Mouse (Mus musculus): Measurements from ENCODE around the gene Kcnd3. TPM values are rescaled to one million over a fixed set of nuclear protein-coding genes. Genes with fewer than 3 reads are reported as not detected.
"Not testable (repeated sequence)": the region's sequence is repeated elsewhere in the genome, so short reads cannot be mapped to it uniquely, and the experiment has no call there.

Gene Kcnd3
- polyA plus RNA-seq, 2 experiments, result 0.01 to 0.08 TPM

- Histone ChIP-seq H3K27ac (no peak overlapping the region), H3K4me1 (replicated peaks; ENCODE audit: control insufficient read depth in 2 of 2, insufficient read depth in 2 of 2, low read length in 1 of 2) (peaks cover 31 to 37% of the 10 kb centered on the region in 2 experiments)
Measured at GRCm38 (mm10) chr3:105696387-105697147, 244.4 kb downstream of the Kcnd3 start.

DNA sequence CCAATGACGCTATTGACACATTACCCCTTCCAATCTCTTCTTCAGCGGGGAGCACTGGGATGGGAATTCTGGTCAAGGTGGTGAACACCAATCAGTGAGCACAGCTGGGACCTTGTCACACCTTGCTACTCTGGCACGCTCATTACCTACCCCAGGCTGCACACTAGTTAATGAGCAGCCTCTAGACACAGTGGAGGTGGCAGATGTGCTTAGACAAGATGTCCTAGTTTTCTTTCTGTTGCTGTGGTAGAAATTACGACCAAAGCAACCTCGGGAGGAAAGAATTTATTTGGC is 245.0 kb downstream of the Kcnd3 start:
- H3K9ac ChIP-seq (replicated peaks), result no peak overlapping the region
- H3K27ac ChIP-seq, result no peak overlapping the region
- no peaks in the 10 kb centered on the region for H3K36me3 ChIP-seq (replicated peaks; ENCODE audit: control insufficient read depth, insufficient read depth, low read depth)
- H3K9me3 ChIP-seq (ENCODE audit: control insufficient read depth, low read length), result no peaks in the 10 kb centered on the region
- DNase-seq (ENCODE audit: low read depth in 3 of 3, low spot score in 3 of 3) (no peak), ATAC-seq (ENCODE audit: insufficient read depth) (no peak)
- peaks cover 36 to 42% of the 10 kb centered on the region in 2 experiments for H3K4me1 ChIP-seq (replicated peaks; ENCODE audit: control insufficient read depth in 2 of 2, insufficient read depth in 2 of 2, low read length in 1 of 2)
- no peak overlapping the region for H3K4me3 ChIP-seq (ENCODE audit: insufficient read depth in 1 of 2, low read depth in 2 of 2, low read length in 2 of 2)
- peaks cover 35% of the 10 kb centered on the region for H3K27me3 ChIP-seq (ENCODE audit: control insufficient read depth, insufficient read depth, low read length)
- WGBS (ENCODE audit: insufficient replicate concordance), result 69% methylated on average over 5 of the region's 5 CpGs
- no peak overlapping the region for H3K4me2 ChIP-seq (ENCODE audit: low read depth)
- TF ChIP-seq EP300 (IDR thresholded peaks at IDR 0.05; ENCODE audit: low read depth) (no peak), CTCF (IDR thresholded peaks at IDR 0.05; ENCODE audit: low read depth) (no peak)

More at GRCm38 (mm10) chr3:105696387-105697147, 244.4 kb downstream of the Kcnd3 start:
- Histone ChIP-seq H3K36me3 (replicated peaks; ENCODE audit: control insufficient read depth, insufficient read depth, low read depth) (no peaks in the 10 kb centered on the region), H3K4me3 (ENCODE audit: insufficient read depth in 1 of 2, low read depth in 2 of 2, low read length in 2 of 2) (no peak overlapping the region), H3K9ac (replicated peaks) (no peak overlapping the region), H3K4me2 (ENCODE audit: low read depth) (no peak overlapping the region), H3K27me3 (ENCODE audit: control insufficient read depth, insufficient read depth, low read length) (peaks cover 35% of the 10 kb centered on the region), H3K9me3 (ENCODE audit: control insufficient read depth, low read length) (no peaks in the 10 kb centered on the region)
- no peak for ATAC-seq (ENCODE audit: insufficient read depth)
- no peak for DNase-seq (ENCODE audit: low read depth in 3 of 3, low spot score in 3 of 3)
- TF ChIP-seq EP300 (IDR thresholded peaks at IDR 0.05; ENCODE audit: low read depth) (no peak), CTCF (IDR thresholded peaks at IDR 0.05; ENCODE audit: low read depth) (no peak)
- 75% methylated on average over 17 of the region's 17 CpGs for WGBS (ENCODE audit: insufficient replicate concordance)

- Histone ChIP-seq H3K9ac (replicated peaks) (peak overlapping the region; percentile 20; the same call in 1 of the 2 replicates), H3K4me3 (ENCODE audit: insufficient read depth in 1 of 2, low read depth in 2 of 2, low read length in 2 of 2) (no peak overlapping the region)
Measured at GRCm38 (mm10) chr3:105698311-105698710, 246.2 kb downstream of the Kcnd3 start.

GRCm38 (mm10) chr3:105699241-105699933 is 247.3 kb downstream of the Kcnd3 start:
- H3K9me3 ChIP-seq (ENCODE audit: control insufficient read depth, low read length), result no peaks in the 10 kb centered on the region
- H3K4me1 ChIP-seq (replicated peaks; ENCODE audit: control insufficient read depth in 2 of 2, insufficient read depth in 2 of 2, low read length in 1 of 2), result peaks cover 49 to 55% of the 10 kb centered on the region in 2 experiments
- 40% methylated on average over 3 of the region's 3 CpGs for WGBS (ENCODE audit: insufficient replicate concordance)
- no peaks in the 10 kb centered on the region for H3K36me3 ChIP-seq (replicated peaks; ENCODE audit: control insufficient read depth, insufficient read depth, low read depth)
- H3K9ac ChIP-seq (replicated peaks), result peak overlapping the region; percentile 35
- peaks cover 20% of the 10 kb centered on the region for H3K27me3 ChIP-seq (ENCODE audit: control insufficient read depth, insufficient read depth, low read length)
- H3K4me3 ChIP-seq (ENCODE audit: insufficient read depth in 1 of 2, low read depth in 2 of 2, low read length in 2 of 2), result no peak overlapping the region
- H3K27ac ChIP-seq, result peak overlapping the region; percentile 87
- DNase-seq (ENCODE audit: low read depth in 3 of 3, low spot score in 3 of 3) (peak; percentile 73 to 81 (median 80)), ATAC-seq (ENCODE audit: insufficient read depth) (peak; percentile 88)
- TF ChIP-seq EP300 (IDR thresholded peaks at IDR 0.05; ENCODE audit: low read depth), result peak; percentile 80
- no peak for TF ChIP-seq CTCF (IDR thresholded peaks at IDR 0.05; ENCODE audit: low read depth)
- H3K4me2 ChIP-seq (ENCODE audit: low read depth), result peak overlapping the region; percentile 42

More at GRCm38 (mm10) chr3:105698311-105698710, 246.2 kb downstream of the Kcnd3 start:
- 13% methylated on average over 1 of the region's 1 CpGs for WGBS (ENCODE audit: insufficient replicate concordance)
- Histone ChIP-seq H3K4me2 (ENCODE audit: low read depth) (peak overlapping the region; percentile 42), H3K4me1 (replicated peaks; ENCODE audit: control insufficient read depth in 2 of 2, insufficient read depth in 2 of 2, low read length in 1 of 2) (peaks cover 44 to 45% of the 10 kb centered on the region in 2 experiments), H3K36me3 (replicated peaks; ENCODE audit: control insufficient read depth, insufficient read depth, low read depth) (no peaks in the 10 kb centered on the region), H3K27me3 (ENCODE audit: control insufficient read depth, insufficient read depth, low read length) (peaks cover 30% of the 10 kb centered on the region), H3K9me3 (ENCODE audit: control insufficient read depth, low read length) (no peaks in the 10 kb centered on the region), H3K27ac (peak overlapping the region; percentile 87)
- DNase-seq (ENCODE audit: low read depth in 3 of 3, low spot score in 3 of 3) (peak; percentile 45 to 62 (median 50)), ATAC-seq (ENCODE audit: insufficient read depth) (peak; percentile 65)
- TF ChIP-seq EP300 (IDR thresholded peaks at IDR 0.05; ENCODE audit: low read depth), result peak; percentile 68
- no peak for TF ChIP-seq CTCF (IDR thresholded peaks at IDR 0.05; ENCODE audit: low read depth)

GRCm38 (mm10) chr3:105700786-105701185 is 248.7 kb downstream of the Kcnd3 start:
- peak overlapping the region; percentile 57 for H3K4me2 ChIP-seq (ENCODE audit: low read depth)
- H3K9me3 ChIP-seq (ENCODE audit: control insufficient read depth, low read length); ATAC-seq (ENCODE audit: insufficient read depth); DNase-seq (ENCODE audit: low read depth in 3 of 3, low spot score in 3 of 3); H3K36me3 ChIP-seq (replicated peaks; ENCODE audit: control insufficient read depth, insufficient read depth, low read depth): not testable (repeated sequence)
- H3K27me3 ChIP-seq (ENCODE audit: control insufficient read depth, insufficient read depth, low read length), result peaks cover 18% of the 10 kb centered on the region
- peak overlapping the region; percentile 36 for H3K9ac ChIP-seq (replicated peaks)
- peak; percentile 41 for TF ChIP-seq CTCF (IDR thresholded peaks at IDR 0.05; ENCODE audit: low read depth)
- H3K4me3 ChIP-seq (ENCODE audit: insufficient read depth in 1 of 2, low read depth in 2 of 2, low read length in 2 of 2), result peak overlapping the region in 1 of 2 experiments; percentile 7; a peak in 1 of 4 replicates
- 6% methylated on average over 1 of the region's 1 CpGs for WGBS (ENCODE audit: insufficient replicate concordance)
- peaks cover 55 to 56% of the 10 kb centered on the region in 2 experiments for H3K4me1 ChIP-seq (replicated peaks; ENCODE audit: control insufficient read depth in 2 of 2, insufficient read depth in 2 of 2, low read length in 1 of 2)
- H3K27ac ChIP-seq, result peak overlapping the region; percentile 32
